Mouse (Mus musculus) stomach, postnatal 0 days (tissue): ENCODE results near the gene Spag17.

Experiments
- CTCF ChIP-seq: IDR thresholded peaks from 2 replicates; pipeline ENCODE4 v1.5.1; 2016; ENCODE audit warnings: antibody characterized with exemption, low read depth, mild to moderate bottlenecking, moderate library complexity
- EP300 ChIP-seq: optimal IDR thresholded peaks from 2 replicates; pipeline ENCODE3; 2016; ENCODE audit warnings: antibody characterized with exemption

- TF ChIP-seq CTCF (no peak), EP300 (no peak)
These were observed 74.7 kb downstream of the Spag17 start for GRCm38 (mm10) chr3:99959805-99960485.
